Mouse (Mus musculus) thymus, postnatal 25 days (tissue): ENCODE measurements around the gene Prr12.

ENCODE experiments used
- DNase-seq: peaks from one replicate; pipeline ENCODE4 v3.0.0; 2022

The Prr12 gene

GRCm38 (mm10) chr7:45077322-45077721 is 24.6 kb upstream of the Prr12 start:
- no peak for DNase-seq

DNA sequence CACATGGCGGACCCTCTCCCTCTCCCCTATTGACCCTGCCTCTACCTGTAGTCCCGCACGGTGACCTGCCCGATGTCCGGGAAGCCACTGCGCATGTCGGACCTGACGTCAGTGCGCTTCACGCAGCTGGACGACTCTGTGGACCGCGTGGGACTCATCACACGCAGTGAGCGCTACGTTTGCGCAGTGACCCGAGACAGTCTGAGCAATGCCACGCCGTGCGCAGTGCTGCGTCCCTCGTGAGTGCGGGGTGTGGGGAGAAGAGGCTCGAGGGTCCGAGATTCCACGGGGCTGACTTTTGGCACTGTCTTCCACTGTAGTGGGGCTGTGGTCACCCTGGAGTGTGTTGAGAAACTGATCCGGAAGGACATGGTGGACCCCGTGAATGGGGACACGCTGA is 23.8 kb upstream of the Prr12 start:
- no peak for DNase-seq

DNA sequence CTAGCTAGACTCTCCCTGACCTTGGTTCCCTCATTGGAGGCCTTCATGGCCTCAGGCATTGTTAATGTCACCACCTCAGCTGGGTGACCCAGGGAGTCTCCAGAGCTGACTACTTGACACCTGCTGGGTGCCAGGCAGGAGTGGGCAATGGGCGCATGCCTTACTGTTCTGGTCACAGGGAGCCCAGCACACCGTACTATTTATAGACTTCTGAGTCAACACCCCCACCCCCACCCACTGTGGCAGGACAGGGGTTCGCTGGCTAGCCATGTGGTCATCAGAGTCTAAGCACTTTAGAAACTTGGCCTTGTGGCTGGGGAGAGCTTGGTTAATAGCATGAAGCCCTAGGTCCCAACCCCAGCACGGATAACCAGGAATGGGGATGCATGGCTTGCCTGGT is 22.7 kb upstream of the Prr12 start:
- no peak for DNase-seq

DNA sequence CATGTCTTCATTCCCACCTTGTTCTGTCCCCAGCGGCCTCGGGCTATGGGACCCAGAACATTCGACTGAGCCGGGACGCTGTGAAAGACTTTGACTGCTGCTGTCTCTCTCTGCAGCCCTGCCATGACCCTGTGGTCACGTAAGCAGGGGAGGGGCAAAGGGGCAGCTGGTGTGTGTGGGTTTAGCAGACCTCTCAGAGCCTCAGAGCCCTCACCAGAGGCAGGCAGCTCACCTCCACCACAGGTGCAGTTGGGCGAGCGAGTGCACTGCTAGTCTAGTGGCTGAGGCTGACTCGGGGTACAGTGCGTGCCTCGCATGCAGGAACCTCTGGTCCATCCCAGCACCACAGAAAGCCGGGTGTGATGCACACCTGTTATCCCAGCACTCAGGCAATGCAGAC is 21.3 kb upstream of the Prr12 start:
- no peak for DNase-seq

- DNase-seq, result no peak
These were observed 20.6 kb upstream of the Prr12 start for GRCm38 (mm10) chr7:45073171-45073707.

GRCm38 (mm10) chr7:45072230-45072629 is 19.5 kb upstream of the Prr12 start:
- no peak for DNase-seq

DNA sequence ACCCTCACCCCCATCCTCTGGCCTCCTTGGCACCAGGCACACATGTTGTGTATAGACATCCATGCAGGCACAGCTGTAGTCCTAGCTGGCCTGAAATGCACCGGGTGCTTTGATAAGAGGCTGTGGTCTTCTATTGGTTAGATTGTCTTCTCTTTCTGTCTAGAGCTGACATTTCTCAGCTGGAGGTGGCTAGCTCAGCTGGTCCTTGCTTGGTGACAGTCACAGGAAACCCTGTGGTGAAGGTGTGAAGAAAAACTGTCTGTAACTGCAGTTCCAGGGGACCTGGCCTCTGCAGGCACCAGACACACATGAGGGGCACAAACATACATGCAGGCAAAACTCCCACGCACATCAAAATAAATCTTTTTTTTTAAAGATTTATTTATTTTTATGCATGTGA is 17.0 kb upstream of the Prr12 start:
- no peak for DNase-seq

DNA sequence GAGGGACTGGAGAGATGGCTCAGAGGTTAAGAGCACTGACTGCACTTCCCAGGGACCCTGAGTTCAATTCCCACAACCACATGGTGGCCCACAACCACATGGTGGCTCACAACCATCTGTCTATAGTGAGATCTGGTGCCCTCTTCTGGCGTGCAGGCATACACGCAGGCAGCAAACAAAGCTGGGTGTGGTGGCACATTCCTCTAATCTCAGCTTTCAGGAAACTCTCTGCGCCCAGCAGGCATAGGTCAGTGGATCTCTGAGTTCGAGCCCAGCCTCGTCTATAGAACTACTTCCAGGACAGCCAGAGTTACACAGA is 15.3 kb upstream of the Prr12 start:
- peak; percentile 73 for DNase-seq

DNA sequence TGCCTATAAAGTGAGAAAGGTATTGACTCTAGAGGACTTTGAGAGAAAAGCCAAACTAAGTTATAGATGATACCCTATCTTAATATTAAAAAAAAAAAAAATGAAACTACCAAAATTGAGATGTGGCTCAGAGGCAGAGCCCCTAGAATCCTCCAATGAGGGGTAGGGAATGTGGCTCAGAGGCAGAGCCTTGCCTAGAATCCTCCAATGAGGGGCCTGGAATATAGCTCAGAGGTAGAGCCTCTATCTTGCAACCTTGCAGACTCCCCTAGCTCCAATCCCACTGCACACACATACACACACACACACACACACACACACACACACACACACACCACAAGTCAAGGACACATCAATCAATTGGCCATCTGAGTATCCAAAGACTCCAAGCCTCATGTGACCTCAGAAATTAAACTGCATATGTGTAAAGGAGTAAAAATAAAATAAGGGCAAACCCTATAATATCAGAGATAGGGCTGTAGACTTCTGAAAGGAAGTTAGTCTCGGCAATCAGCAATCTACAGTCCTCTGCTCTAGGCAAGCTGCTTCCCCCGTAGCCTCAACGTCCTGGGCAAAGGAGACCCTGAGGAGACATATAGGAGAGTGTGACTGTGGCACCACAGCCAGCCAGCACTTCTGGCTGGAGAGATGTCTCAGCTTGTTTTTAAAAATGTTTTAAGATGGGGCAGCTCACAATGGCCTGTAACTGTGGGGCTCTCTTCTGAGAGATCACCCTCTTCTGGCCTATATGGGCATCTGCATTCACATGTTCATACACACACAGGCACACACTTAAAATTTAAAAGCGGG is 14.7 kb upstream of the Prr12 start:
- no peak for DNase-seq

DNA sequence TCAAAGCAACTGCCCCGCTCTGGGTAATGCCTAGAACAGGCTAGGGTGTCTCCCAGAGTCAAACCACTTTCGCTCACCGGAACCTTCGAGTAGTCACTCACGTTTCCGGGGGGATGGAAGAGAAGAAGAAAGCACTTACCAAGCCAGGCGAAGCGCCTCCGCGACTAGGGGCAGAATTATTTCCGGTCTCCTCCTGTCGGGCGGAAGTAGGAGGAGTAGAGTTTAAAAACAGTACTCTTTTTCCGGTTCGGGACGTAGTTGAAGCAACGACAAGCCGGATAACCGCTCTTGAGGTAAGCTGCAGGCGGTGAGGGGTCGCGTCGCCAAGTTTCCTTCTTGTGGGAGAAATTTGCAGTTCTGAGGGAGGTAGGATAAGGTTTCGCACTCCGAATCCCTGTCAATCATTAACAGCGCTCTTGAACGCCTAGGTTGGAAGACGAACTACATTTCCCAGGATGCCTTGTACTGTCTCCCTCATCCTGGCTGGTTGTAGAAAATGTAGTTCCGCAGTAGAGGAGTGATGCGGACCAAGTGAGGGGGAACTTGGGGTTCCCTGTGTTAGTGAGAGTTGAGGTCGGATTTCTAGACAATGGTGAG is 9.7 kb upstream of the Prr12 start, which contains the start of the genes Nosip and Prrg2:
Nosip (plus strand) TSS at position 191 of the 597 bp plus-strand sequence.
Prrg2 (minus strand) TSS at position 439 of the 597 bp plus-strand sequence.
- peak; percentile 96 for DNase-seq

GRCm38 (mm10) chr7:45061532-45062075 is 8.9 kb upstream of the Prr12 start:
- DNase-seq, result no peak

DNA sequence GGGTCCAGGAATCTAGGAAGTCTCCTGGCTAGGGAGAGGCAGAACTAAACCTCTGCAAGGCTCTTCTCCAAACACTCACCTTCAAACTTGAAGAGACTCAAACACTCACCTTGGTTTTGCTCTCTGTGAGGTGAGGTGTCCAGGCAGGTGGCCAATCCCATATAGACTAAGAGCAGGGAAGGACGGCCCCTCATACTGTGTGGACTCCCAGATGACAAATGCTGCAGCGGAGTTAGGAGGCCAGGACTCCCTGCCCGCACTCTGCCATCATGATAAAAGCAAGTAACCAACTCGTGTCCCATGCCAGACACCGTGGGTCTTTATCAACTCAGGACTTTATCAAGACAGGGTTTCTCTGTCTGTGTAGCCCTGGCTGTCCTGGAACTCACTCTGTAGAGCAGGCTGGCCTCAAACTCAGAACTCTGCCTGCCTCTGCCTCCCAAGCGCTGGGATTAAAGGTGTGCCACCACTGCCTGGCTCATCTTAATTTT is 8.0 kb upstream of the Prr12 start:
- DNase-seq, result no peak

GRCm38 (mm10) chr7:45058607-45059571 is 6.2 kb upstream of the Prr12 start:
- DNase-seq, result no peak

- no peak for DNase-seq
These were observed 4.3 kb upstream of the Prr12 start for GRCm38 (mm10) chr7:45056972-45057348.

DNA sequence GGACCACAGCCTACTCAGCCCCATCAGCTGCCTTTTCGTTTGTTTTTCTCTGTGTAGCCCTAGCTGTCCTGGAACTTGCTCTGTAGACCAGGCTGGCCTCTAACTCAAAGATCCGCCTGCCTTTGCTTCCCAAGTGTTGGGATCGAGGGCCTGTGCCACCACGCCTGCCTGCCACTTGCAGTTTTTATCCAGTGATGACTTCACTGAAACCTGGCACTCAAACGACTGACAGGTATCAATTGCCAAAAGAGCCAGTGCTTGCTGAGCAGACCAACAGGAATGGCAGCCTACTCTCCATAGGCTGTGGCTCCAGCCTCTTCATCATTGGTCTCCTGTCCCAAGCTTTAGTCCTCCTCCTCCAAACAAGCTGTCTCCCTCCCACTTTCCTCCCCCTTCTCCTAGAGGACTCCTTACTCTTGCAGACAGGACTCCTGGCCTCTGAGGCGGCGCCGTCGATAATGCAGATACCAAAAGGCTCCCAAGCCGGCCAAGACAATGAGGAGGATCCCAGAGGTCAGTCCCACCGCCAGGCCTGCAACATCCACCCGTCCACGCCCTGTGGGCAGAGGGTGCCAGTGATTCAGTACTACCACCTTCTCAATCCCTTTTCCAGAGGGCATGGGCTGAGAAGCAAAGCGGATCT is 3.8 kb upstream of the Prr12 start:
- DNase-seq, result no peak

DNA sequence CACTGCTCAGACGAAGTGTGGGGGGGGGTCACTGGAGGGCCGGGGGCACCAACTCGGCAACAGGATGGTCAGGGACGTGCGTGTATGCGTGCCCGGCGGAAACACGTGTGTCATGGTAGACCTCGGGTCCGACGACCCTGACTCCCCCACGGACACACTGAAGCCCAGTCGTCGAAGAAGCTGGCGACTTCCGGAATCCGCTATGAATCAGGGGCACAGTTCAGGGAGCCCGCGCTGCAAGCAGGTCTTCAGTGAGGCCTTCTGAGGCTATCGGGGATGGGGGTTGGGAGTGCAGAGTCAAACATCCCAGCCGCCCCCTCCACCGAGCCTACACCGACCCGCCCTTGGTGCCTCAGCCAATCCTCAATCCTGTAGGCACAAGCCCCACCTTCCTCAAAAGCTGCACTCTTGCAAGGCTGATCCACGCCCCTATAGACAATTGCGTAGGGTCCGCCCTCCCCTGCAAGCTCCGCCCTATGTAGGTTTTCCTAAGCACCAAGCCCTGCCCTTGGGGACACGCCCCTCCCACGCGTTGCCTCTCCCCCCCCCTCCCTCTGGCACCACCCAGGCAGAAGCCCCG is 1.3 kb upstream of the Prr12 start:
- DNase-seq, result peak; percentile 96

- DNase-seq, result peak; percentile 86
These were observed 643 bp upstream of the Prr12 start for GRCm38 (mm10) chr7:45053117-45053930.

GRCm38 (mm10) chr7:45052181-45052861 is 360 bp downstream of the Prr12 start:
- DNase-seq, result peak; percentile 47

- DNase-seq, result no peak
These were observed 1.1 kb downstream of the Prr12 start for GRCm38 (mm10) chr7:45051601-45051974.

GRCm38 (mm10) chr7:45050945-45051600 is 1.6 kb downstream of the Prr12 start:
- peak; percentile 49 for DNase-seq
